Mouse (Mus musculus): ENCODE measurements around the gene Myo5c. TPM values are rescaled to one million over a fixed set of nuclear protein-coding genes. Genes with fewer than 3 reads are reported as not detected.

The Myo5c gene
- polyA plus RNA-seq, 1 experiment: 8.4 TPM

DNA sequence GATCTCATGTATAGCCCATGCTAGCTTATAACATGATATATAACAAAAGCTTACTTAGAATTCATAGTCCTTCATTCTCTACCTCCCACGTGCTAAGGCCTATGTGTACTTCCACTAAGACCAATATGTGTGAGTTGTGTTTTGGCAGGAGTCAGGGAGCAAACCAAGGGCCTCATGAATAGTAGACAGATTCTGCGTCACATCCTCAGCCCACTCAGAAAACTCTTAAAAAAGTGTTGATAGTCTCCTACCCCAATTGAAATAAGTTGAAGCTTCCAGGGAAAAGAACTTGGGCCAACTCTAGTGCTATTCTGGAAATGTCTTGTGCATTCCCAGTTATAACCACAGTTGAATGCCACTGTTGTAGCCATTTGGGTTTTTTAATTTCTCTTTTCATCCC, 29.8 kb upstream of the Myo5c start:
- H3K27me3 ChIP-seq (ENCODE audit: control insufficient read depth, insufficient read depth, low read length): no peaks in the 10 kb centered on the region
- TF ChIP-seq POLR2A (IDR thresholded peaks at IDR 0.05; ENCODE audit: control insufficient read depth, extremely low read depth, insufficient read depth, low read length, poor library complexity): no peak
- TF ChIP-seq CTCF (IDR thresholded peaks at IDR 0.05; ENCODE audit: borderline replicate concordance, control insufficient read depth, extremely low read depth, insufficient read depth, low read length, poor library complexity): no peak
- no peak overlapping the region for H3K27ac ChIP-seq (ENCODE audit: control insufficient read depth, insufficient read depth, low read length)
- H3K36me3 ChIP-seq (ENCODE audit: control insufficient read depth, insufficient read depth, low read length): no peaks in the 10 kb centered on the region
- no peaks in the 10 kb centered on the region for H3K4me1 ChIP-seq (replicated peaks; ENCODE audit: control insufficient read depth, insufficient read depth, low read length)
- WGBS: 95% methylated on average over 2 of the region's 2 CpGs
- H3K4me3 ChIP-seq (ENCODE audit: control insufficient read depth, insufficient read depth, low read length): no peak overlapping the region
- no peak for DNase-seq

DNA sequence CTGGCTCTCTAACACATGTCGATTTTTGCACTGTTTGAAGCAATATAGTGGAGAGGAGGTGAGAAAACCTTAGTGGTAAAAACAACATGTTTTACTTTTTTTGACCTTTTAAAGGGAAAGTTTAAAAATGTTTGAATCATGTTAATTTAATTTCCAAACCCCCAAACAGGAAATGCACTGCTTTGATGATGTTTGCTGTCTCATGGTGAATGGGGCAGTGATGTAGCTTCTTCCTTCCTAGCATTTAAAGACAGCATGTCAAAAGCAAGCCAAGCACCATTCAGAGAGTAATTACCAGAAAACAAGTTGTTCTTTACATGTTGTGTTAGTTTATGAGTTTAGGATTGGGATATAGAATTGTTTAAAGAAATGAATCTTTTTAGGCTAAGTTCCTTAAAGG, 22.6 kb upstream of the Myo5c start:
- TF ChIP-seq POLR2A (IDR thresholded peaks at IDR 0.05; ENCODE audit: control insufficient read depth, extremely low read depth, insufficient read depth, low read length, poor library complexity): no peak
- no peak for TF ChIP-seq CTCF (IDR thresholded peaks at IDR 0.05; ENCODE audit: borderline replicate concordance, control insufficient read depth, extremely low read depth, insufficient read depth, low read length, poor library complexity)
- Histone ChIP-seq H3K27me3 (ENCODE audit: control insufficient read depth, insufficient read depth, low read length) (no peaks in the 10 kb centered on the region), H3K36me3 (ENCODE audit: control insufficient read depth, insufficient read depth, low read length) (no peaks in the 10 kb centered on the region), H3K4me1 (replicated peaks; ENCODE audit: control insufficient read depth, insufficient read depth, low read length) (no peaks in the 10 kb centered on the region), H3K27ac (ENCODE audit: control insufficient read depth, insufficient read depth, low read length) (no peak overlapping the region), H3K4me3 (ENCODE audit: control insufficient read depth, insufficient read depth, low read length) (no peak overlapping the region)
- WGBS: 87% methylated on average over 1 of the region's 1 CpGs
- DNase-seq: no peak

DNA sequence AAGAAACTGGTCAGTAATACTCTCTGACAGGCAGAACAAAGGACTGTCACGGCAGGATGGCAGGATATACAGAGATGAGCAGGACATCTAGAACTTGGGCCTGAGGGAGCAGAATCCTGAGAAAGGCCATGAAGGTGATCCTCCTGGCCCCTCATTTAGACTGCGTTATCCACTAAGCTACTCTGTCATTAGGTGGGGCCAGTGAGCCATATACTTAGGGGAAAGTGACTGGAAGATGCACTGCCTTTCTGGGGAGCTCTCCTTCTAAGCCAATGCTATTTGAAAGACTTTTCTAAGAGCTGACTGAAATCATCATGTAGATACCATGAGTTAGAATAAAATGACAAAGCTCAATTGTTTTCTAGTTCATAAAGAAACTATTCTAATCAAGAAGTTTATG, 21.6 kb upstream of the Myo5c start:
- TF ChIP-seq CTCF (IDR thresholded peaks at IDR 0.05; ENCODE audit: borderline replicate concordance, control insufficient read depth, extremely low read depth, insufficient read depth, low read length, poor library complexity) (no peak), POLR2A (IDR thresholded peaks at IDR 0.05; ENCODE audit: control insufficient read depth, extremely low read depth, insufficient read depth, low read length, poor library complexity) (no peak)
- H3K36me3 ChIP-seq (ENCODE audit: control insufficient read depth, insufficient read depth, low read length): no peaks in the 10 kb centered on the region
- WGBS: 97% methylated on average over 2 of the region's 2 CpGs

DNA sequence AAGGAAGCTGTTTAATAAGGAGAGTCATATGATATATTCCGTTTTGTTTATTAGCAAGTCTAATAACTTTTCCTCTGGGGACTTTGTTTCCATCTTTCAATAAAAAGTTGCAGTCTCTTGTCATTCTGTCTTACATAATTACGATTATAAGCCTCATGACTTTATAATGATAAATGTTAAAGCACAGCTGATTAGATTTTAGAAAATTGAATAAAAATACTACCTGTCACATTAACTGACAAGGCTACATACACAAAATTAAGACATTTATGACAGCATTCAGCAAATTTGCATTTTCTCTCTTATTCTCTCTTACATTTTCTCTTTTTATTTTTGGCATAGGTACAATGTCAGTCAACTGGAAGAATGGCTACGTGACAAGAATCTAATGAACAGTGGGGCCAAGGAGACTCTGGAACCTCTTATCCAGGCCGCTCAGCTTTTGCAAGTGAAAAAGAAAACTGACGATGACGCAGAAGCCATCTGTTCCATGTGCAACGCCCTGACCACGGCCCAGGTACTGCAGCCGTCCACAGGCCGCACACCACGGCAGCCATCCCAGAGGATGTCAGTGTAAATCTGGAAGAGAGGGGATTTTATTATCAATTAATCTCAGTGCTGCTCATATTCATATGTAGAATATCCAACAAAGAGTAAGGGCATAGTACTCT, 16.9 kb upstream of the Myo5c start:
- H3K4me3 ChIP-seq (ENCODE audit: control insufficient read depth, insufficient read depth, low read length): no peak overlapping the region
- H3K36me3 ChIP-seq (ENCODE audit: control insufficient read depth, insufficient read depth, low read length): no peaks in the 10 kb centered on the region
- 96% methylated on average over 11 of the region's 11 CpGs for WGBS
- no peak for DNase-seq
- H3K27me3 ChIP-seq (ENCODE audit: control insufficient read depth, insufficient read depth, low read length): no peaks in the 10 kb centered on the region
- no peak overlapping the region for H3K27ac ChIP-seq (ENCODE audit: control insufficient read depth, insufficient read depth, low read length)
- no peaks in the 10 kb centered on the region for H3K4me1 ChIP-seq (replicated peaks; ENCODE audit: control insufficient read depth, insufficient read depth, low read length)
- TF ChIP-seq POLR2A (IDR thresholded peaks at IDR 0.05; ENCODE audit: control insufficient read depth, extremely low read depth, insufficient read depth, low read length, poor library complexity) (no peak), CTCF (IDR thresholded peaks at IDR 0.05; ENCODE audit: borderline replicate concordance, control insufficient read depth, extremely low read depth, insufficient read depth, low read length, poor library complexity) (no peak)

More for the DNA sequence above, 21.6 kb upstream of the Myo5c start:
- no peak overlapping the region for H3K27ac ChIP-seq (ENCODE audit: control insufficient read depth, insufficient read depth, low read length)
- no peak for DNase-seq
- no peaks in the 10 kb centered on the region for H3K4me1 ChIP-seq (replicated peaks; ENCODE audit: control insufficient read depth, insufficient read depth, low read length)
- H3K27me3 ChIP-seq (ENCODE audit: control insufficient read depth, insufficient read depth, low read length): no peaks in the 10 kb centered on the region
- H3K4me3 ChIP-seq (ENCODE audit: control insufficient read depth, insufficient read depth, low read length): no peak overlapping the region

DNA sequence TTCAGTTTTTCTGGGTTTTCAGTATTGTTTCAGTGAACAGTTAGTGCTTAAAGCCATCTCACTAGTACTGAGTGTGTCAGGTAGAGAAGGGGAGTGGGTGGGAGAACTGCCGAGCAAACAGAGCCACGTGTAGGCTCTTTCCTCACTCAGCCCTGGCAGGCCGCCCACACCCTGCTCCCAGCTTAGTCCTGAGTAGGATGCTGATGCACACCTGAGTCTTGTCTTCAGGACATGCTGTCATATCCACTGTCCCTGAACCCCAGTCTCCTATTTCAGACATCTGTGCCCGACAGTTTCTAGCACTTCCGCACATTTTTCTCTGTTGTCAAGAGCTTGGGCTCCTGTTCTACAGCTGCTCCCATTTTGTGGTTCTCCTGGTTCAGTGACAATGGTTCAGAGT, 11.9 kb upstream of the Myo5c start:
- Histone ChIP-seq H3K27ac (ENCODE audit: control insufficient read depth, insufficient read depth, low read length) (no peak overlapping the region), H3K4me1 (replicated peaks; ENCODE audit: control insufficient read depth, insufficient read depth, low read length) (0 out of 2 replicates have a peak, but pooled peaks cover 2% of the 10 kb centered on the region), H3K36me3 (ENCODE audit: control insufficient read depth, insufficient read depth, low read length) (no peaks in the 10 kb centered on the region), H3K4me3 (ENCODE audit: control insufficient read depth, insufficient read depth, low read length) (no peak overlapping the region), H3K27me3 (ENCODE audit: control insufficient read depth, insufficient read depth, low read length) (no peaks in the 10 kb centered on the region)
- DNase-seq: no peak
- TF ChIP-seq CTCF (IDR thresholded peaks at IDR 0.05; ENCODE audit: borderline replicate concordance, control insufficient read depth, extremely low read depth, insufficient read depth, low read length, poor library complexity) (no peak), POLR2A (IDR thresholded peaks at IDR 0.05; ENCODE audit: control insufficient read depth, extremely low read depth, insufficient read depth, low read length, poor library complexity) (no peak)
- 95% methylated on average over 5 of the region's 5 CpGs for WGBS

DNA sequence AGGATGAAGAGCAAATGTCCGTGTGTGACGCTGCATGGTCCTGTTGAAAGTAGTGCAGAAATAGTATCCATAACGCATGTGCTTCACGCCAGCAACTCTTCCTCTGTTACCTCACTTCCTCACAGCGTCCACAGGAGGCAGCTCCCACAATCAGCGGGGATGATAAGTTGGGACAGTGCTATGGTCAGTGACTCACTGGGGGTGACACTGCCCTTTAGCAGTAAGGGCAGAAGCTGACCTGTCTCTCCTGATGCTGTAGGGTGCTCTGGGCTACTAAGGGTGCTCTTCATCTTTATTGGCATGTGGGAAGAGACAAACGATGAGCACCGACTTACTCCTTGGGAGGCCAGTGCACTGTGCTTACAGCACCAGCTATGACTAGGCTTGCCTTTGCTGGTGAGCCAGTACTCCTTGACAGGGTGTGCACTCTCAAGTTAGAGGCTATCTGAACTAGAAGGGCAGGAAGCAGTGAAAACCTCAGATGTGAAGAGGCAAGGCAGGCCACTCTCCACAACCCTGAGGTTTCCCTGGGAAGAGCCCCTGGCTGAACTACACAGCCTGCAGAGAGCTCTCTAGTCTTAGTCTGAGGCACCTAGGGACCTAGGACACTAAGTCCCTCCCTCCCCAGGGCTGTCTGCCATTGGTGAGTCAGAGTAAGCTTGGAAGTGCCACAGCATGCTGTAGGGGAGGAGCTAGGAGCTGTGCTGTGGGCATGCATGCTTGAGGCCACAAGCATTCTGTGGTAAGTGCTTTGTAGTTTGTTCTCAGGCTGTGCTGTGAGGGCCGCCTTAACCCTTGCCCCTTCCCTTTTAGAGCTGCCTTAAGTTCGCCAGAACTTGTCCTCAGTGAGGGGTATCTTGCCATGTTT, 10.2 kb upstream of the Myo5c start:
- 66% methylated on average over 10 of the region's 10 CpGs for WGBS
- H3K4me3 ChIP-seq (ENCODE audit: control insufficient read depth, insufficient read depth, low read length): no peak overlapping the region
- H3K4me1 ChIP-seq (replicated peaks; ENCODE audit: control insufficient read depth, insufficient read depth, low read length): 0 out of 2 replicates have a peak, but pooled peaks cover 2% of the 10 kb centered on the region
- H3K27ac ChIP-seq (ENCODE audit: control insufficient read depth, insufficient read depth, low read length): no peak overlapping the region
- TF ChIP-seq POLR2A (IDR thresholded peaks at IDR 0.05; ENCODE audit: control insufficient read depth, extremely low read depth, insufficient read depth, low read length, poor library complexity) (no peak), CTCF (IDR thresholded peaks at IDR 0.05; ENCODE audit: borderline replicate concordance, control insufficient read depth, extremely low read depth, insufficient read depth, low read length, poor library complexity) (no peak)
- H3K36me3 ChIP-seq (ENCODE audit: control insufficient read depth, insufficient read depth, low read length): no peaks in the 10 kb centered on the region
- no peaks in the 10 kb centered on the region for H3K27me3 ChIP-seq (ENCODE audit: control insufficient read depth, insufficient read depth, low read length)
- no peak for DNase-seq

Measured in thymus, adult 2 months (tissue).